ENCODE assay signal across 7 mouse cellular contexts in the genomic region with DNA sequence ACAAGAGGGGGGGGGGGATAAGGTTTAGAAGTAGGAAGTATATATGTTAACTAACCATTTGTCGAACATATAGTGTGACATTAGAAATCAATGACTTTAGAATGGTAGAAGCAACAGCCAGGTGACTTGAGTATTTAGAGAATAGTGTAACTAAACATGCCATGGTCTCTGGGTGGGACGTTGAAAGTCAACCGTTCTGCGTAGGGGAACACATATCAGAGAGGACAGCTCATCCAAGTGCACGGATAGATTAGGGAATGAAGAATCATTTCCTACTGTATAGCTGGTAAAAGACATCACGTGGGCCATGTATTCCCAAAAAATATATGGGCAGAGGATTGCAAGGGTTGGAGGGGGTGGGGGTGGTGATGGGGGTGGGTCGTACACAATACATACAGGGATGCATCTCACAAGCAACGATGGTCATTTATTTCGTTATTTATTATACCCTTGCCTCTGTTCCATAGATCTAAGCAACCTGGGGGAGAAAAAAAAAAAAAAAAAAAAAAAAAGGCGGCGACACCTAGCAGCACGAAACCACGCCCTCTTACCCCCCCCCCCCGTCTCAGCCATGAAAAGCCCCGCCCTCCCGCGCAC. TPM values are rescaled to one million over a fixed set of nuclear protein-coding genes. Genes with fewer than 3 reads are reported as not detected.
DNase-seq lines count a peak whose midpoint lies in the region; ATAC-seq and TF ChIP-seq lines count a peak whose summit lies in the region.

No protein-coding gene starts in this region.

- 62% methylated on average over 11 of the region's 17 CpGs for WGBS in lung, embryonic 16.5 days
- WGBS in lung, adult 2 months: 46% methylated on average over 15 of the region's 17 CpGs
- 46% methylated on average over 16 of the region's 17 CpGs for WGBS in forebrain, embryonic 11.5 days
- 65% methylated on average over 11 of the region's 17 CpGs for WGBS in limb, embryonic 12.5 days
- 54% methylated on average over 13 of the region's 17 CpGs for WGBS in stomach, embryonic 15.5 days

- H3K27ac ChIP-seq in lung, embryonic 16.5 days (ENCODE audit: low read length): no peak overlapping the region
- no peak overlapping the region for H3K27ac ChIP-seq in forebrain, embryonic 11.5 days (ENCODE audit: low read depth, low read length)
- H3K27ac ChIP-seq in limb, embryonic 12.5 days: 0 out of 2 replicates have a peak overlapping the region, but pooled peaks have one; percentile 96
- H3K27ac ChIP-seq in stomach, embryonic 15.5 days: no peak overlapping the region

- ATAC-seq in lung, embryonic 16.5 days (ENCODE audit: low read depth): 0 out of 2 replicates have a peak, but pooled peaks have one; percentile 1
- ATAC-seq in forebrain, embryonic 11.5 days (replicated peaks; ENCODE audit: low FRiP score): peak; percentile 53; the same call in 1 of the 2 replicates
- ATAC-seq in limb, embryonic 12.5 days (ENCODE audit: insufficient number of reproducible peaks, insufficient read depth, low FRiP score, low TSS enrichment, low read depth): peak; percentile 66
- no peak for ATAC-seq in stomach, embryonic 15.5 days (ENCODE audit: insufficient read depth, low FRiP score, low read depth)

- no peak for DNase-seq in lung, adult 2 months
- no peak for DNase-seq in forebrain, embryonic 11.5 days (ENCODE audit: low spot score)
- no peak for DNase-seq in adrenal gland, postnatal 10 days
- DNase-seq in adrenal gland, postnatal 25 days: no peak

- H3K9ac ChIP-seq in lung, embryonic 16.5 days (ENCODE audit: low read length): no peak overlapping the region
- peak overlapping the region; percentile 93; the same call in 1 of the 2 replicates for H3K9ac ChIP-seq in forebrain, embryonic 11.5 days (ENCODE audit: low read length)
- H3K9ac ChIP-seq in limb, embryonic 12.5 days (replicated peaks): no peak overlapping the region
- H3K9ac ChIP-seq in stomach, embryonic 15.5 days: no peak overlapping the region

- no peak for TF ChIP-seq POLR2A in lung, adult 2 months (IDR thresholded peaks at IDR 0.05; ENCODE audit: borderline replicate concordance, extremely low read depth, low read depth, low read length)

- peaks cover 26% of the 10 kb centered on the region for H3K36me3 ChIP-seq in lung, embryonic 16.5 days (ENCODE audit: control insufficient read depth, insufficient read depth, low read length)
- H3K36me3 ChIP-seq in forebrain, embryonic 11.5 days (ENCODE audit: control insufficient read depth, insufficient read depth, low read length): no peaks in the 10 kb centered on the region
- peaks cover 58% of the 10 kb centered on the region for H3K36me3 ChIP-seq in limb, embryonic 12.5 days
- peaks cover 9% of the 10 kb centered on the region for H3K36me3 ChIP-seq in stomach, embryonic 15.5 days

- peak overlapping the region; percentile 87 for H3K4me3 ChIP-seq in lung, embryonic 16.5 days (ENCODE audit: low read length)
- no peak overlapping the region for H3K4me3 ChIP-seq in lung, adult 2 months (replicated peaks; ENCODE audit: extremely low read depth, low read depth, low read length)
- peak overlapping the region; percentile 81 for H3K4me3 ChIP-seq in forebrain, embryonic 11.5 days (ENCODE audit: low read depth, low read length)
- peak overlapping the region; percentile 86 for H3K4me3 ChIP-seq in limb, embryonic 12.5 days (replicated peaks)
- peak overlapping the region; percentile 82 for H3K4me3 ChIP-seq in stomach, embryonic 15.5 days (replicated peaks)

- H3K27me3 ChIP-seq in lung, embryonic 16.5 days (ENCODE audit: control insufficient read depth, insufficient read depth, low read depth, low read length): no peaks in the 10 kb centered on the region
- no peaks in the 10 kb centered on the region for H3K27me3 ChIP-seq in forebrain, embryonic 11.5 days (ENCODE audit: control insufficient read depth, insufficient read depth, low read length)
- no peaks in the 10 kb centered on the region for H3K27me3 ChIP-seq in limb, embryonic 12.5 days
- no peaks in the 10 kb centered on the region for H3K27me3 ChIP-seq in stomach, embryonic 15.5 days (replicated peaks)

- no peaks in the 10 kb centered on the region for H3K9me3 ChIP-seq in lung, embryonic 16.5 days (ENCODE audit: control insufficient read depth, low read length)
- no peaks in the 10 kb centered on the region for H3K9me3 ChIP-seq in forebrain, embryonic 11.5 days (ENCODE audit: control insufficient read depth, low read length)
- H3K9me3 ChIP-seq in limb, embryonic 12.5 days: no peaks in the 10 kb centered on the region
- H3K9me3 ChIP-seq in stomach, embryonic 15.5 days: no peaks in the 10 kb centered on the region

- no peak for TF ChIP-seq CTCF in lung, adult 2 months (IDR thresholded peaks at IDR 0.05; ENCODE audit: insufficient read depth, low read length)

- H3K4me1 ChIP-seq in lung, embryonic 16.5 days (replicated peaks; ENCODE audit: control insufficient read depth, insufficient read depth, low read length): peaks cover 6% of the 10 kb centered on the region
- peaks cover 2% of the 10 kb centered on the region; the same call in 1 of the 2 replicates for H3K4me1 ChIP-seq in lung, adult 2 months (ENCODE audit: control insufficient read depth, insufficient read depth, low read length)
- H3K4me1 ChIP-seq in forebrain, embryonic 11.5 days (replicated peaks; ENCODE audit: control insufficient read depth, insufficient read depth, low read length): no peaks in the 10 kb centered on the region; the same call in 1 of the 2 replicates
- H3K4me1 ChIP-seq in limb, embryonic 12.5 days (replicated peaks): peaks cover 11% of the 10 kb centered on the region
- no peaks in the 10 kb centered on the region for H3K4me1 ChIP-seq in stomach, embryonic 15.5 days

- peak overlapping the region; percentile 79 for H3K4me2 ChIP-seq in lung, embryonic 16.5 days (ENCODE audit: low read depth, low read length)
- peak overlapping the region; percentile 70; the same call in 1 of the 2 replicates for H3K4me2 ChIP-seq in forebrain, embryonic 11.5 days (ENCODE audit: low read depth, low read length, severe bottlenecking)
- H3K4me2 ChIP-seq in limb, embryonic 12.5 days: peak overlapping the region; percentile 65
- H3K4me2 ChIP-seq in stomach, embryonic 15.5 days: peak overlapping the region; percentile 71

RNA-seq across cellular contexts. Expression of a gene that starts 0.4 kb away (rescaled TPM):
- 130 and 132 TPM in 2 replicates for polyA plus RNA-seq in lung, embryonic 16.5 days (2015; fragmentation: Nextera tagmentation; extraction: Ambion mirVana)
- 45.6 and 65.6 TPM in 2 replicates for polyA plus RNA-seq in lung, adult 2 months (2012; rRNA removed)
- polyA plus RNA-seq in forebrain, embryonic 11.5 days (2014; fragmentation: Nextera tagmentation; extraction: Ambion mirVana): 214 and 258 TPM in 2 replicates
- 171 and 177 TPM in 2 replicates for polyA plus RNA-seq in limb, embryonic 12.5 days (2016; fragmentation: Nextera tagmentation; extraction: Ambion mirVana)
- polyA plus RNA-seq in stomach, embryonic 15.5 days (2015; fragmentation: Nextera tagmentation; extraction: Ambion mirVana): 148 and 156 TPM in 2 replicates
- total RNA-seq in adrenal gland, postnatal 10 days (2021): 100 to 1,000 TPM; 109 to 122 TPM
- total RNA-seq in adrenal gland, postnatal 25 days (2021): 116 TPM in 2 replicates

RNA-seq across cellular contexts. Expression of a gene that starts 32.5 kb away (rescaled TPM):
- 22.3 and 24.9 TPM in 2 replicates for polyA plus RNA-seq in lung, embryonic 16.5 days (2015; fragmentation: Nextera tagmentation; extraction: Ambion mirVana)
- polyA plus RNA-seq in lung, adult 2 months (2012; rRNA removed): 8.4 and 8.9 TPM in 2 replicates
- 28.9 and 30.6 TPM in 2 replicates for polyA plus RNA-seq in forebrain, embryonic 11.5 days (2014; fragmentation: Nextera tagmentation; extraction: Ambion mirVana)
- 54.9 and 59.9 TPM in 2 replicates for polyA plus RNA-seq in limb, embryonic 12.5 days (2016; fragmentation: Nextera tagmentation; extraction: Ambion mirVana)
- polyA plus RNA-seq in stomach, embryonic 15.5 days (2015; fragmentation: Nextera tagmentation; extraction: Ambion mirVana): 16.7 and 18.7 TPM in 2 replicates
- 10 to 100 TPM; 24.9 to 34.0 TPM for total RNA-seq in adrenal gland, postnatal 10 days (2021)
- 28.4 and 32.7 TPM in 2 replicates for total RNA-seq in adrenal gland, postnatal 25 days (2021)
